Mouse (Mus musculus): ENCODE measurements around the gene 1700010B08Rik.
"Not testable (repeated sequence)": the region's sequence is repeated elsewhere in the genome, so short reads cannot be mapped to it uniquely, and the experiment has no call there.

The 1700010B08Rik gene

GRCm38 (mm10) chr2:173689835-173690234 lies 29.4 kb upstream of the 1700010B08Rik start:
- Histone ChIP-seq H3K27me3 (ENCODE audit: insufficient read depth, low read length) (no peaks in the 10 kb centered on the region), H3K4me1 (replicated peaks; ENCODE audit: low read depth, low read length) (peaks cover 13% of the 10 kb centered on the region), H3K4me3 (replicated peaks; ENCODE audit: low read length) (no peak overlapping the region), H3K36me3 (ENCODE audit: insufficient read depth, low read length) (peaks cover 83% of the 10 kb centered on the region), H3K9me3 (ENCODE audit: low read length) (no peaks in the 10 kb centered on the region)
- TF ChIP-seq POU5F1 (IDR thresholded peaks at IDR 0.05; ENCODE audit: borderline replicate concordance, low read length) (no peak), CTCF (conservative IDR thresholded peaks at IDR 0.05; ENCODE audit: low read length) (no peak)

DNA sequence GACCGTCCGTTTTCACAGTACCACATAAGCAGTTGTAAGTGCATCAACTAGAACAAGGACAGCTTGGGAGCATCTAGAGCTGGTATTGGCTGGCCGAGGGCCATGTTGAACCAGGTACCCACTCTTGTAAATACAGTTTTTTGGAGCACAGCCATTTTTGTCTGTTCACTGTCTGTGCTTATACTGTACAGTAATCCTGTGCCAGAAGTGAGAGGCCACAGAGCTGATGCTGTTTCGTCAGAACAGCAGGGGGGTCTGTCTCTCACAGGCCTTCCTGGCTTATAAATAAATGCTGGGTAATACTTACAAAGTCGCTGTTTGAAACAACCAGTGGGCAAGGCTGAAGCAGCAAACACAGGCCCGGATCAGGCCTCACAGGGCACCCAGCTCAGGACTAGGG lies 27.5 kb upstream of the 1700010B08Rik start:
- no peak for TF ChIP-seq CTCF (conservative IDR thresholded peaks at IDR 0.05; ENCODE audit: low read length)
- TF ChIP-seq NANOG (IDR thresholded peaks at IDR 0.05; ENCODE audit: borderline replicate concordance, low read length): no peak
- TF ChIP-seq POU5F1 (IDR thresholded peaks at IDR 0.05; ENCODE audit: borderline replicate concordance, low read length): no peak
- no peaks in the 10 kb centered on the region for H3K27me3 ChIP-seq (ENCODE audit: insufficient read depth, low read length)
- H3K36me3 ChIP-seq (ENCODE audit: insufficient read depth, low read length): peaks cover 85% of the 10 kb centered on the region
- no peak overlapping the region for H3K4me3 ChIP-seq (replicated peaks; ENCODE audit: low read length)
- peaks cover 7% of the 10 kb centered on the region for H3K4me1 ChIP-seq (replicated peaks; ENCODE audit: low read depth, low read length)
- no peaks in the 10 kb centered on the region for H3K9me3 ChIP-seq (ENCODE audit: low read length)

DNA sequence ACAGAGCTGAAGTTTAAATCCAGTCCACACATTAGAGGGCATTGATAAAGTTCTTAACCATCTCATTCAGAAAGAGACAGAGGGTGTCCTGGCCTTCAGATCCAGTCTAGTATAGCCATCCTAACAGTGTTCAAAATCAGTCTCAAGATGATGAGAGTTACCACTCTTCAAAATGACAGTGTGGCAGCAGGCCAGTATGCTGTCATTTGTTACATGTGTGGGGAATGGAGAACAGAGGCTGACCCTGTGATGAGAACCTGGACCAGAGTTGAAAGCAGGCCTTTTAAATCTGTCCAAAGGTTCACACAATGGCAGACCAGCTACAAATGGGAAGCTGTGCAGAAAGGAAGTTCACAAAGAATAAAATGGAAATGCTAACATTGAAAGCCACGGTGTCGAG lies 26.5 kb upstream of the 1700010B08Rik start:
- Histone ChIP-seq H3K36me3 (ENCODE audit: insufficient read depth, low read length) (peaks cover 91% of the 10 kb centered on the region), H3K27me3 (ENCODE audit: insufficient read depth, low read length) (no peaks in the 10 kb centered on the region), H3K4me3 (replicated peaks; ENCODE audit: low read length) (no peak overlapping the region), H3K9me3 (ENCODE audit: low read length) (no peaks in the 10 kb centered on the region), H3K4me1 (replicated peaks; ENCODE audit: low read depth, low read length) (peaks cover 7% of the 10 kb centered on the region)
- TF ChIP-seq NANOG (IDR thresholded peaks at IDR 0.05; ENCODE audit: borderline replicate concordance, low read length): no peak
- TF ChIP-seq CTCF (conservative IDR thresholded peaks at IDR 0.05; ENCODE audit: low read length): no peak
- TF ChIP-seq POU5F1 (IDR thresholded peaks at IDR 0.05; ENCODE audit: borderline replicate concordance, low read length): no peak

GRCm38 (mm10) chr2:173698850-173699249 lies 20.4 kb upstream of the 1700010B08Rik start:
- no peaks in the 10 kb centered on the region for H3K27me3 ChIP-seq (ENCODE audit: insufficient read depth, low read length)
- peaks cover 98% of the 10 kb centered on the region for H3K36me3 ChIP-seq (ENCODE audit: insufficient read depth, low read length)
- no peak for TF ChIP-seq NANOG (IDR thresholded peaks at IDR 0.05; ENCODE audit: borderline replicate concordance, low read length)
- no peak for TF ChIP-seq CTCF (conservative IDR thresholded peaks at IDR 0.05; ENCODE audit: low read length)
- no peak for TF ChIP-seq POU5F1 (IDR thresholded peaks at IDR 0.05; ENCODE audit: borderline replicate concordance, low read length)
- H3K9me3 ChIP-seq (ENCODE audit: low read length): no peaks in the 10 kb centered on the region
- H3K4me3 ChIP-seq (replicated peaks; ENCODE audit: low read length): no peak overlapping the region
- H3K4me1 ChIP-seq (replicated peaks; ENCODE audit: low read depth, low read length): no peaks in the 10 kb centered on the region

- H3K27me3 ChIP-seq (ENCODE audit: insufficient read depth, low read length): no peaks in the 10 kb centered on the region
- no peak overlapping the region for H3K4me3 ChIP-seq (replicated peaks; ENCODE audit: low read length)
- H3K9me3 ChIP-seq (ENCODE audit: low read length): no peaks in the 10 kb centered on the region
- H3K36me3 ChIP-seq (ENCODE audit: insufficient read depth, low read length): peaks cover 79% of the 10 kb centered on the region
- no peaks in the 10 kb centered on the region for H3K4me1 ChIP-seq (replicated peaks; ENCODE audit: low read depth, low read length)
- TF ChIP-seq CTCF (conservative IDR thresholded peaks at IDR 0.05; ENCODE audit: low read length) (no peak), NANOG (IDR thresholded peaks at IDR 0.05; ENCODE audit: borderline replicate concordance, low read length) (no peak), POU5F1 (IDR thresholded peaks at IDR 0.05; ENCODE audit: borderline replicate concordance, low read length) (no peak)
These were observed 16.9 kb upstream of the 1700010B08Rik start for GRCm38 (mm10) chr2:173702096-173702866.

DNA sequence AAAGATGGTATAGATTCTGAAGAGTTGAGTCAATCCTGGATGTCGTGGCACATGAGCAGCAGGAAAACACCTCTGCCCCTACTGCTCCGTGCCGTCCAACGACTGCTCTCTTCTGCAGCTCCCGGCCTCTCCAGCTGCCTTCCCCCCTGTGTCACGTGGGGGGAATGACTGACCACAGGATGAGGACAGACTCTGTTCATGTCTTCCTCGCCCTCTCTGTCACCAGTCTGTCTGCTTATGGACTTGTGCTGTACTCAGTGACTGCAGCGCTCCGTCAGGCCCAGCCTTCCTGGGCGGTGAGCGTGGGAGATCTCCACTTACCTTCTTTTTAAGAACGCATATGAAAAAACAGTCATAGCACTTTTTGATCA lies 16.4 kb upstream of the 1700010B08Rik start:
- Histone ChIP-seq H3K36me3 (ENCODE audit: insufficient read depth, low read length) (peaks cover 76% of the 10 kb centered on the region), H3K4me1 (replicated peaks; ENCODE audit: low read depth, low read length) (no peaks in the 10 kb centered on the region), H3K9me3 (ENCODE audit: low read length) (no peaks in the 10 kb centered on the region), H3K4me3 (replicated peaks; ENCODE audit: low read length) (no peak overlapping the region), H3K27me3 (ENCODE audit: insufficient read depth, low read length) (no peaks in the 10 kb centered on the region)
- TF ChIP-seq NANOG (IDR thresholded peaks at IDR 0.05; ENCODE audit: borderline replicate concordance, low read length) (no peak), POU5F1 (IDR thresholded peaks at IDR 0.05; ENCODE audit: borderline replicate concordance, low read length) (no peak), CTCF (conservative IDR thresholded peaks at IDR 0.05; ENCODE audit: low read length) (no peak)

- Histone ChIP-seq H3K27me3 (ENCODE audit: insufficient read depth, low read length) (no peaks in the 10 kb centered on the region), H3K4me1 (replicated peaks; ENCODE audit: low read depth, low read length) (0 out of 2 replicates have a peak, but pooled peaks cover 5% of the 10 kb centered on the region), H3K36me3 (ENCODE audit: insufficient read depth, low read length) (peaks cover 53% of the 10 kb centered on the region), H3K4me3 (replicated peaks; ENCODE audit: low read length) (no peak overlapping the region), H3K9me3 (ENCODE audit: low read length) (no peaks in the 10 kb centered on the region)
- TF ChIP-seq POU5F1 (IDR thresholded peaks at IDR 0.05; ENCODE audit: borderline replicate concordance, low read length) (no peak), CTCF (conservative IDR thresholded peaks at IDR 0.05; ENCODE audit: low read length) (no peak), NANOG (IDR thresholded peaks at IDR 0.05; ENCODE audit: borderline replicate concordance, low read length) (no peak)
These were observed 13.2 kb upstream of the 1700010B08Rik start for GRCm38 (mm10) chr2:173705827-173706551.

- peaks cover 37% of the 10 kb centered on the region for H3K36me3 ChIP-seq (ENCODE audit: insufficient read depth, low read length)
- H3K4me3 ChIP-seq (replicated peaks; ENCODE audit: low read length); H3K27me3 ChIP-seq (ENCODE audit: insufficient read depth, low read length); H3K9me3 ChIP-seq (ENCODE audit: low read length); H3K4me1 ChIP-seq (replicated peaks; ENCODE audit: low read depth, low read length): not testable (repeated sequence)
These were observed 11.6 kb upstream of the 1700010B08Rik start for GRCm38 (mm10) chr2:173707626-173708025.
